Mouse (Mus musculus) neural tube, embryonic 14.5 days (tissue): Measurements from ENCODE around the gene Zmynd8. TPM values are rescaled to one million over a fixed set of nuclear protein-coding genes. Genes with fewer than 3 reads are reported as not detected.
A peak's percentile ranks its signal among the peaks of the same experiment; 100 is the strongest.

Experiments used
- ATAC-seq: fragments of 200-750 bp; cut with Nextera tagmentation; 2 replicates; pipeline ENCODE4 v1.8.0; 2017; ENCODE audit warnings: low read depth, mild to moderate bottlenecking, moderate TSS enrichment, moderate library complexity
- H3K27ac ChIP-seq: fragments of 300-500 bp; sonication (generic); 2 replicates; pipeline ENCODE4 v1.5.1; 2014; ENCODE audit warnings: low read depth, mild to moderate bottlenecking, control low read depth, low read length, moderate library complexity, mixed read lengths
- H3K27me3 ChIP-seq: fragments of 300-500 bp; sonication (generic); 2 replicates; pipeline ENCODE4 v1.6.1; 2014; ENCODE audit warnings: low read length; ENCODE audit not compliant: control insufficient read depth, insufficient read depth
- H3K36me3 ChIP-seq: fragments of 300-500 bp; sonication (generic); 2 replicates; pipeline ENCODE4 v1.6.1; 2014; ENCODE audit warnings: low read length, mixed read lengths; ENCODE audit not compliant: control insufficient read depth, insufficient read depth
- H3K4me1 ChIP-seq: fragments of 300-500 bp; sonication (generic); 2 replicates; pipeline ENCODE4 v1.6.1; 2014; ENCODE audit warnings: low read length; ENCODE audit not compliant: control insufficient read depth, insufficient read depth
- H3K4me2 ChIP-seq: fragments of 300-500 bp; sonication (generic); 2 replicates; pipeline ENCODE4 v1.6.1; 2014; ENCODE audit warnings: mild to moderate bottlenecking, low read depth, low read length, control low read depth
- H3K4me3 ChIP-seq: fragments of 300-500 bp; sonication (generic); 2 replicates; pipeline ENCODE4 v1.5.1; 2014; ENCODE audit warnings: low read depth, low read length, control low read depth, mixed read lengths
- H3K9ac ChIP-seq: fragments of 300-500 bp; sonication (generic); replicated peaks from 2 replicates; pipeline ENCODE4 v1.6.1; 2014; ENCODE audit warnings: low read depth, mild to moderate bottlenecking, control low read depth, low read length, mixed read lengths
- H3K9me3 ChIP-seq: fragments of 300-500 bp; sonication (generic); 2 replicates; pipeline ENCODE4 v1.6.1; 2016; ENCODE audit warnings: low read length; ENCODE audit not compliant: control insufficient read depth
- WGBS: fragments of 180-500 bp; shearing (Covaris S2); extraction: QIAGEN DNeasy Blood & Tissue Kit; methylation state at CpG from one replicate; pipeline ENCODE4 v1.1.7; 2014; 5-methylcytosine and 5-hydroxymethylcytosine counted together
- polyA plus RNA-seq: library from polyadenylated mRNA; unstranded; fragments of >200 nt; fragmentation: Nextera tagmentation; extraction: Ambion mirVana; gene quantifications from 2 replicates; pipeline ENCODE4 v1.2.1, GENCODE M21; 2014

Gene Zmynd8
- polyA plus RNA-seq, 1 experiment from 2014 or later, result 69.3 TPM

DNA sequence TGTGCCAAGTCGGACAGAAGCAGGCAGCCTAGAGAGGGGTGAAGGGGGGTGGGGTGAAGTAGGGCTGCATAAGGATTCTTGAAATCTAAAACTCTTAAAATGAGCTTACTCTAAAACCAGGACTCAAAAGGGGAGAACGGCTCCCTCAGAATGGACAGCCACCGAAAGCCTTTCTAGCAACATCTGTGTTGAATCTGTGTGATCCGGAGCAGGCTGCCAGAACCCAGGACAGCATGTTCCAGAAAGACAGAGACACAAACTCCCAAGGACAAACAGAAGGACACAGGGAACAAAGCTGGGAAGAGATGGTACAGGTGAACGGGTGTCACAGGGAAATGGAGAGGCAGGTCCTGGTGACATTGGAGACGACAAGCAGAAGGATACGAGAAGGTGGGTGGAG is 25.6 kb downstream of the Zmynd8 start:
- Histone ChIP-seq H3K4me3 (no peak overlapping the region), H3K27me3 (no peaks in the 10 kb centered on the region), H3K9me3 (no peaks in the 10 kb centered on the region), H3K27ac (no peak overlapping the region; the same call in 1 of the 2 replicates), H3K9ac (no peak overlapping the region), H3K4me2 (no peak overlapping the region), H3K36me3 (0 out of 2 replicates have a peak, but pooled peaks cover 3% of the 10 kb centered on the region), H3K4me1 (peaks cover 62% of the 10 kb centered on the region)
- ATAC-seq, result no peak
- 87% methylated on average over 7 of the region's 7 CpGs for WGBS

DNA sequence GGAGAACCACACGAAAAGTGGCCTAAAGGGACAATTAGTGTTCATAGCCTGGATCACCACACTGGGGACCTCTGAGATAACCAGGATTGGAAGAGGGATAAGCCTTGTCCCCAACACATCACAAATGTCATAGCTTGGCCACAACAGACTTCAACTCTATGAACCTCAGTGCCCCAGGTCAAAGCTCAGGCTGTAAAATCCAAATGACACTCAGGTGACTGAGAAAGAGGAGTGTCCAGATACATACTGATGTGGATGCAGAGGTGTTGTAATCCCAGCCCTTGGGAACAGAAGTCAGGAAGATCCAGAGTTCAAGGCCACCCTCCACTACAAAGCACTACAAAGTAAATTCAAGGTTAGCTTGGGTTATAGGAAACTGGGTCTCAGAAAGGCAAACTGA is 29.6 kb downstream of the Zmynd8 start:
- no peaks in the 10 kb centered on the region for H3K27me3 ChIP-seq

DNA sequence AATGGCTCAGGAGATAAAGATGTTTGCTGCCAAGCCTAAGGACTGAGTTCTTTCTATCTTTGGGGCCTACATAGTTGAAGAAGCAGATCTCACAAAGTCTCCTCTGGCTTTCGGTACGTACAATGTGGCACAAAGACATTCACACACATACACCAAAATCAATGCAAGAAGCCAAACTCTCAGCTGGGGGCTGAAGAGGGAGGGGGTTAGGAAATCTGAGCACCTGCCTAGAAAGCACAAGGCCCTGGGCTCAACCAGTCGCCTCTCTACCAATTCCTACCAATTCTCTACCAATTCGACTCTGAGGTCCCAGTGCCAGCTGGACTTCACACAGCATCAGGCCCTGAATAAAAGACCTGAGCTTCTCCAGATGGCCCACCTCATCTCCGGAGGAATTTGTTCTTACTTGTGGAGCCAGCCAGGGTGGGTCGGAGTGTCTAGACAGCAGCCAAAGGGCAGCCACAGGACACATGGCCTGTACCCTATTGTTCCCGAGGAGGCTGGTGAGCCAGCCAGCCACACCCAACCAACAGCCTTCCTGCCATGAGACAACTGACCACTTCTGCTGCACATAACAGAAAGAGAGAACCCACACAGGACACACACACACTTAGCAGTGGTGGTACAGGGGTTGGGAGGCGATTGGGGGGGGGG is 30.2 kb downstream of the Zmynd8 start:
- Histone ChIP-seq H3K4me3 (no peak overlapping the region), H3K27me3 (no peaks in the 10 kb centered on the region), H3K4me1 (peaks cover 43% of the 10 kb centered on the region), H3K27ac (peak overlapping the region; percentile 39), H3K4me2 (no peak overlapping the region), H3K36me3 (0 out of 2 replicates have a peak, but pooled peaks cover 3% of the 10 kb centered on the region), H3K9ac (no peak overlapping the region), H3K9me3 (no peaks in the 10 kb centered on the region)
- no peak for ATAC-seq
- 55% methylated on average over 8 of the region's 8 CpGs for WGBS

More for the DNA sequence above, 29.6 kb downstream of the Zmynd8 start:
- H3K9ac ChIP-seq, result no peak overlapping the region
- H3K4me2 ChIP-seq, result no peak overlapping the region
- ATAC-seq, result no peak
- H3K36me3 ChIP-seq, result 0 out of 2 replicates have a peak, but pooled peaks cover 3% of the 10 kb centered on the region
- 60% methylated on average over 1 of the region's 1 CpGs for WGBS
- no peak overlapping the region for H3K4me3 ChIP-seq
- H3K4me1 ChIP-seq, result peaks cover 47% of the 10 kb centered on the region
- no peaks in the 10 kb centered on the region for H3K9me3 ChIP-seq
- H3K27ac ChIP-seq, result peak overlapping the region; percentile 39; the same call in 1 of the 2 replicates

DNA sequence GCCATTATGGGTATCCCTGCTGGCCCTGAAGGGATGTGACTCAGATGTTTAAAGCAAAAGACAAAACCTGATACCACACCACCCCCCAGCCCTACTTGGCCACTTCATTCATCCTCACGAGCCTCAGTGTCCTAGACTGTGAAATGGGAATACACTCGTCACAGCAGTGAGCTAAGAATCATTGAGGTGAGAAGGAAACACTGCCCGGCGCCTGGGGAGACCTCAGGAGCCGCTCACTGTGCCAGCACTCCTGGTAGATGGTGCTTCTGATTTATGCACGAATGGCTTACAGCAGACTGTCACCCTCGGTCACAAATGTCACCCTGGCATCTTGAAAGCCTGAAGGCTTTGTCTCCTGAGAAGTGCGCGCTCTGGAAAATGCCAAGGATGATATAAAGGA is 31.3 kb downstream of the Zmynd8 start:
- Histone ChIP-seq H3K9me3 (no peaks in the 10 kb centered on the region), H3K36me3 (0 out of 2 replicates have a peak, but pooled peaks cover 3% of the 10 kb centered on the region), H3K27me3 (no peaks in the 10 kb centered on the region), H3K4me2 (no peak overlapping the region), H3K27ac (peak overlapping the region; percentile 76), H3K4me3 (no peak overlapping the region), H3K4me1 (peaks cover 35% of the 10 kb centered on the region), H3K9ac (no peak overlapping the region)
- 36% methylated on average over 9 of the region's 9 CpGs for WGBS
- ATAC-seq, result no peak

DNA sequence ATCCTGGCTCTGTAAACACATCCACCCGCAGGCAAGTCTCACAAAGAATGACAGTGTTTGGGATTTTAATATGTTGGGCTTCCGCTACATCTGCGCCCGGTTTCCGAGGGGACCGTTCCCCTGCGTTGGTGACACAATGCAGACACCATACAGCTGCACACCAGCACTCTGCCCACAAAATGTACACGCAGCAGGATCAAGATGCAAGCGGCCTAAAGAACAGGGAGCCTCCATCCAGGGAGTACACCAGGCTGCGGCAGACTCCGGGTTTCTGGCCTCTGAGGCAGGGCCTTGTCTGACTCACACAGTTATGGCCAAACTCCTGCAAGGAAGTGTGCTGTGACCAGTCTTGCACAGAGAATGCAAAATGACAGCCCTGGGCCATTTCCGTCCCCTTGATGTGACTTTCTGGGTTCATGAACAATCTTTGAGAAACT is 31.8 kb downstream of the Zmynd8 start:
- no peaks in the 10 kb centered on the region for H3K27me3 ChIP-seq
- no peak overlapping the region for H3K4me2 ChIP-seq
- H3K4me1 ChIP-seq, result peaks cover 37% of the 10 kb centered on the region
- 0 out of 2 replicates have a peak, but pooled peaks cover 3% of the 10 kb centered on the region for H3K36me3 ChIP-seq
- H3K4me3 ChIP-seq, result no peak overlapping the region
- peak; percentile 29; the same call in 1 of the 2 replicates for ATAC-seq
- H3K9ac ChIP-seq, result no peak overlapping the region; the same call in 1 of the 2 replicates
- 26% methylated on average over 12 of the region's 12 CpGs for WGBS
- H3K27ac ChIP-seq, result peak overlapping the region; percentile 76
- H3K9me3 ChIP-seq, result no peaks in the 10 kb centered on the region

DNA sequence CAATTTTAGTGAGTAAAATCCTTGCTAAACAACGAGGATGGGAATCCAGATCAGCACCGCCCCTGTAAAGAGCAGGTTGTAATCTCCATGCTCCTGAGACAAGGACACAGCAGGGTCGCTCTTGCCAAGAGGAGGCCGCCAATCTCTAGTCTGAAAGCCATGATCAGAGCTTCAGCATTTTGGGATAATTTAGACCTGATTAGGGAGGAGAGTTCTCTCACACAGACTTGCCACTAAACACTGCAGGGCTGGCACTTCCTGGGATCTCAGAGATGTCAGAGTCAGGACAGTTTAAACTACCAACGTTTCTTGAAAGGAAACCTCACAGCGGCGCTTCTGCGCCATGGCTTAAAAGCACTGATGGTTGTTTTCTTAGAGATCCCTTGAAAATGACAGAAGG is 32.4 kb downstream of the Zmynd8 start:
- peak overlapping the region; percentile 76 for H3K27ac ChIP-seq
- no peaks in the 10 kb centered on the region for H3K27me3 ChIP-seq
- no peak overlapping the region for H3K4me3 ChIP-seq
- H3K4me2 ChIP-seq, result no peak overlapping the region
- peaks cover 38% of the 10 kb centered on the region for H3K4me1 ChIP-seq
- 0 out of 2 replicates have a peak overlapping the region, but pooled peaks have one; percentile 5 for H3K9ac ChIP-seq
- ATAC-seq, result no peak
- H3K36me3 ChIP-seq, result 0 out of 2 replicates have a peak, but pooled peaks cover 3% of the 10 kb centered on the region
- H3K9me3 ChIP-seq, result no peaks in the 10 kb centered on the region
- WGBS, result 33% methylated on average over 8 of the region's 8 CpGs

DNA sequence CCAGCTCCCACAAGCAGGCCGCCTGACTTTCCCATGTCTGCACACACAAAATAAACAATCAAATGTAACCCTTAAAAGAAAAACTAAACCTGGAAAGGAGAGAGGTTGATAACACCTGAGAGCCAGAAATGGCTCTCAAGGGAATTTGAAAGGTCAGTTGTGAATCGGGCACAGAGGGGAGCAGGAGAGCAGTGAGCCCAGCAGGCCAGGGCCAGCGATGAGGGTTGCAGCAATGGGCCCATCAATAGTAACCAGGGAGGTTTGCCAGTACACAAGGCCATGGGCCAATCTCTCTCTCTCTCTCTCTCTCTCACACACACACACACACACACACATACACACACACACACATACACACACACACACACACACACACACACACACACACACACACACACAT is 34.0 kb downstream of the Zmynd8 start:
- WGBS, result 72% methylated on average over 3 of the region's 3 CpGs
- no peak overlapping the region for H3K4me3 ChIP-seq
- H3K4me1 ChIP-seq, result peaks cover 34% of the 10 kb centered on the region
- no peaks in the 10 kb centered on the region for H3K9me3 ChIP-seq
- H3K9ac ChIP-seq, result no peak overlapping the region
- H3K36me3 ChIP-seq, result no peaks in the 10 kb centered on the region
- no peak overlapping the region for H3K27ac ChIP-seq
- no peaks in the 10 kb centered on the region for H3K27me3 ChIP-seq
- ATAC-seq, result no peak
- no peak overlapping the region for H3K4me2 ChIP-seq

DNA sequence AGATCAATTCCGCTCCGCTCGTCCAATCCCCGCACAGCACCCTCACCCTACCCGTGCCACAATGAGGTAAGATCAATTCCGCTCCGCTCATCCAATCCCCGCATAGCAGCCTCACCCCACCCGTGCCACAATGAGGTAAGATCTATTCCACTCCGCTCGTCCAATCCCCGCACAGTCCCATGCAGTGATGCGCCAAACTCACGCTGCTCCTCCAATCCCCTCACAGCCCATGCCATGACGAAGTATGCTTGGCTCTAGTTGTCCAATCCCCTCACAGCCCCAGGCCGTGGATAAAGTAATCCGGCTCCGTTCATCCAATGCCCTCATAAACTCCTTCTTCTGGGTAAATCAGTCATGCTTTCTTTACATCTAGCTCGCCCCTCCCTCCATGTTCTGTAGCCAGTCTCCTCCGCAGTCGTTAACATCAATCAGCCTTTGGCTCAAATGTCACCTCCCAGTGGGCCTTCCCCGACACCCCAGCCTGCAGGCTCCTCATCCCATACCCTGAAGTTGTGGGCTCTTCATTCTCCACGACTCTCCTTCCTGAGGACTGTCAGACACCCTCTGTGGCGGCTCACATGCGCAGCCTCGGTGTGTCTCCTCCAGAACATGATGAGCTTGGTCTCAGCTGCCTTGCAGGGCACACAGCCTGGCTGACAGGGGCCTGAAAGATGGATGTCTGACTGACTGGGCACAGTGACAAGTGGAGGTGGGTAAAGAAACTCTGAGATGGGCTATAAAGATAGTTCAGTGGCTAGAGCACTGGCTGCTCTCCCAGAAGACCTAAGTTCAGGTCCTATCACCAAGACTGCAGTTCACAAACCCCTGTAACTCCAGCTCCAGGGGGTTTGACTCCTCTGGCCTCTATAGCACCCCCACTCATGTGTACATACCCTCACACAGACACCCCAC is 36.9 kb downstream of the Zmynd8 start:
- ATAC-seq, result peak; percentile 72
- peaks cover 44% of the 10 kb centered on the region for H3K4me1 ChIP-seq
- H3K4me2 ChIP-seq, result no peak overlapping the region
- no peak overlapping the region for H3K4me3 ChIP-seq
- 51% methylated on average over 26 of the region's 26 CpGs for WGBS
- no peak overlapping the region for H3K9ac ChIP-seq
- no peaks in the 10 kb centered on the region for H3K9me3 ChIP-seq
- no peaks in the 10 kb centered on the region for H3K27me3 ChIP-seq
- peak overlapping the region; percentile 64 for H3K27ac ChIP-seq
- H3K36me3 ChIP-seq, result no peaks in the 10 kb centered on the region
